Mouse (Mus musculus) macrophage (primary cell): ENCODE results near the gene Plxnb3. TPM values are rescaled to one million over a fixed set of nuclear protein-coding genes. Genes with fewer than 3 reads are reported as not detected.
"Not testable (repeated sequence)": the region's sequence is repeated elsewhere in the genome, so short reads cannot be mapped to it uniquely, and the experiment has no call there.

ENCODE experiments used
- H3K27ac ChIP-seq: fragments of 350-480 bp; formaldehyde crosslinking; 2 replicates; pipeline ENCODE4 v1.9.0; 2021
- H3K36me3 ChIP-seq: fragments of 350-480 bp; formaldehyde crosslinking; 2 replicates; pipeline ENCODE4 v1.9.0; 2021; ENCODE audit errors: inconsistent target
- H3K4me3 ChIP-seq: fragments of 350-480 bp; formaldehyde crosslinking; 2 replicates; pipeline ENCODE4 v1.9.0; 2021; ENCODE audit errors: inconsistent target
- H3K79me2 ChIP-seq: fragments of 350-480 bp; formaldehyde crosslinking; 2 replicates; pipeline ENCODE4 v1.9.0; 2021; ENCODE audit errors: inconsistent target
- WGBS: methylation state at CpG from one replicate; pipeline ENCODE4 v1.1.7; 2026; ENCODE audit warnings: inconsistent platforms; ENCODE audit not compliant: missing documents; 5-methylcytosine and 5-hydroxymethylcytosine counted together
- polyA plus RNA-seq: library from polyadenylated mRNA; stranded (reverse); fragments of 250-400 nt; gene quantifications from 3 replicates; pipeline ENCODE4 v1.2.4, GENCODE M21; 2018; ENCODE audit warnings: inconsistent platforms
- total RNA-seq, 78 experiments: library from RNA; depleted of rRNA; stranded (reverse); fragments of 250-400 nt; gene quantifications; 1 replicate in 9 of 78; 2 replicates in 24 of 78; 3 replicates in 43 of 78; 4 replicates in 2 of 78; pipeline ENCODE4 v1.2.4; 2018; ENCODE audit warnings: inconsistent platforms in 56 of 78

The Plxnb3 gene
- 10 to 100 TPM in 11 of 26 experiments, 1 to 10 TPM in 15; 1.1 to 26.4 (median 9.4) TPM for total RNA-seq (2018; cell fraction: chromatin; rRNA removed)
- 1 to 10 TPM; 1.3 to 6.4 (median 2.6) TPM for total RNA-seq (2018; cell fraction: cytosol; rRNA removed)
- 10 to 100 TPM in 6 of 26 experiments, 1 to 10 TPM in 20; 2.0 to 14.1 (median 7.0) TPM for total RNA-seq (2018; cell fraction: nucleus; rRNA removed)
- polyA plus RNA-seq, result 0.69 to 2.3 TPM (median 1.4 TPM) in 3 replicates

- Histone ChIP-seq H3K36me3 (no peaks in the 10 kb centered on the region), H3K4me3 (no peak within 1 kb of the TSS), H3K27ac (no peak within 1 kb of the TSS), H3K79me2 (no peaks in the 10 kb centered on the region)
- WGBS, result 96% methylated on average over 3 of the region's 5 CpGs
These were observed at the start of gene Plxnb3 for GRCm38 (mm10) chrX:73756334-73757140. Plxnb3 (plus strand) TSS chrX:73757090.

- Histone ChIP-seq H3K36me3 (no peaks in the 10 kb centered on the region), H3K4me3 (peak overlapping the region; percentile 54), H3K79me2 (peaks cover 54% of the 10 kb centered on the region), H3K27ac (peak overlapping the region; percentile 63)
- 37% methylated on average over 21 of the region's 21 CpGs for WGBS
These were observed 41.3 kb upstream of the Plxnb3 start for GRCm38 (mm10) chrX:73715476-73716108.

GRCm38 (mm10) chrX:73716109-73716661 is 40.7 kb upstream of the Plxnb3 start, which contains the start of the genes Bcap31 and Abcd1:
Bcap31 (minus strand) TSS chrX:73716175.
Abcd1 (plus strand) TSS chrX:73716597.
- 19% methylated on average over 28 of the region's 45 CpGs for WGBS
- Histone ChIP-seq H3K79me2 (peaks cover 60% of the 10 kb centered on the region), H3K27ac (peak within 1 kb of the TSS; percentile 95), H3K4me3 (peak within 1 kb of the TSS; percentile 70), H3K36me3 (no peaks in the 10 kb centered on the region)

- Histone ChIP-seq H3K36me3 (no peaks in the 10 kb centered on the region), H3K4me3 (peak overlapping the region; percentile 70), H3K79me2 (peaks cover 67% of the 10 kb centered on the region), H3K27ac (peak overlapping the region; percentile 95)
- 26% methylated on average over 29 of the region's 30 CpGs for WGBS
These were observed 40.0 kb upstream of the Plxnb3 start for GRCm38 (mm10) chrX:73716709-73717545.

- 12% methylated on average over 11 of the region's 11 CpGs for WGBS
- Histone ChIP-seq H3K36me3 (no peaks in the 10 kb centered on the region), H3K27ac (peak overlapping the region; percentile 95), H3K4me3 (peak overlapping the region; percentile 70), H3K79me2 (peaks cover 75% of the 10 kb centered on the region)
These were observed 39.2 kb upstream of the Plxnb3 start for GRCm38 (mm10) chrX:73717667-73718066.

- 23% methylated on average over 3 of the region's 3 CpGs for WGBS
- Histone ChIP-seq H3K4me3 (peak overlapping the region; percentile 70), H3K27ac (peak overlapping the region; percentile 95), H3K79me2 (peaks cover 76% of the 10 kb centered on the region), H3K36me3 (no peaks in the 10 kb centered on the region)
These were observed 38.6 kb upstream of the Plxnb3 start for GRCm38 (mm10) chrX:73718271-73718670.

- Histone ChIP-seq H3K36me3 (no peaks in the 10 kb centered on the region), H3K79me2 (peaks cover 76% of the 10 kb centered on the region), H3K4me3 (peak overlapping the region; percentile 70), H3K27ac (peak overlapping the region; percentile 95)
- 14% methylated on average over 5 of the region's 5 CpGs for WGBS
These were observed 38.1 kb upstream of the Plxnb3 start for GRCm38 (mm10) chrX:73718686-73719362.

GRCm38 (mm10) chrX:73730908-73731307 is 26.0 kb upstream of the Plxnb3 start:
- Histone ChIP-seq H3K36me3 (no peaks in the 10 kb centered on the region), H3K79me2 (peaks cover 9% of the 10 kb centered on the region; the same call in 1 of the 2 replicates), H3K4me3 (no peak overlapping the region), H3K27ac (no peak overlapping the region)
- 73% methylated on average over 1 of the region's 1 CpGs for WGBS

GRCm38 (mm10) chrX:73738155-73738554 is 18.7 kb upstream of the Plxnb3 start:
- H3K79me2 ChIP-seq, result no peaks in the 10 kb centered on the region

GRCm38 (mm10) chrX:73739151-73739550 is 17.7 kb upstream of the Plxnb3 start:
- no peak overlapping the region for H3K27ac ChIP-seq
- H3K4me3 ChIP-seq, result no peak overlapping the region
- WGBS, result 80% methylated on average over 5 of the region's 5 CpGs
- no peaks in the 10 kb centered on the region for H3K36me3 ChIP-seq
- H3K79me2 ChIP-seq, result no peaks in the 10 kb centered on the region

More at GRCm38 (mm10) chrX:73738155-73738554, 18.7 kb upstream of the Plxnb3 start:
- no peak overlapping the region for H3K27ac ChIP-seq
- no peak overlapping the region for H3K4me3 ChIP-seq
- WGBS, result no CpG with 5 or more reads among the region's 1 CpGs
- H3K36me3 ChIP-seq, result no peaks in the 10 kb centered on the region

GRCm38 (mm10) chrX:73739841-73740240 is 17.0 kb upstream of the Plxnb3 start:
- H3K27ac ChIP-seq, H3K79me2 ChIP-seq, H3K4me3 ChIP-seq, H3K36me3 ChIP-seq: not testable (repeated sequence)
- 91% methylated on average over 7 of the region's 7 CpGs for WGBS

GRCm38 (mm10) chrX:73744774-73745481 is 12.0 kb upstream of the Plxnb3 start:
- Histone ChIP-seq H3K4me3 (no peak overlapping the region), H3K36me3 (no peaks in the 10 kb centered on the region), H3K27ac (no peak overlapping the region), H3K79me2 (no peaks in the 10 kb centered on the region)
- 100% methylated on average over 1 of the region's 1 CpGs for WGBS

- Histone ChIP-seq H3K27ac (no peak overlapping the region), H3K4me3 (no peak overlapping the region), H3K79me2 (no peaks in the 10 kb centered on the region), H3K36me3 (no peaks in the 10 kb centered on the region)
- WGBS, result 89% methylated on average over 1 of the region's 1 CpGs
These were observed 7.9 kb upstream of the Plxnb3 start for GRCm38 (mm10) chrX:73748977-73749376.
